25 mouse cellular contexts compared by ENCODE assay signal in the genomic region with DNA sequence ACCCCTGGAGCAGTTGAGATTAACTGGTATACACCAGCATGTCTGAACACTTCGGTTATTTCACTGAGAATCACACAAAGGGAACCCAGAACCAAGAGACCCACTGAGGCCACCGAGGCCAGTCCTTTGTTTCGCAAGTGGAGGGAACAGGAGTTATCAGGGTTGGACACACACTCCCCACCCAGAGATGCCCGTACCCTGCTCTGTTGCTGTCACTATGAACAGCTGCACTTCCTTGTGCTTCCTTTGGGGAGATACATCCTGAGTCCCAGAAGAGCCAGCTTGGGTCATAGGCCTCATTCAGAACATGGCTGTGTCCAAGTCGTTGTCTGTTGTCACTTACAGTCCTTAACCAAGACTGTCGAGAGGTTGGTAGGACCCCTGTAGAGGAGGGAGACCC. TPM values are rescaled to one million over a fixed set of nuclear protein-coding genes. Genes with fewer than 3 reads are reported as not detected.
DNase-seq lines count a peak whose midpoint lies in the region; ATAC-seq and TF ChIP-seq lines count a peak whose summit lies in the region.
"Had no signal": no experiment of that assay in that cellular context is flagged by ENCODE, and none has a peak within 500 bp of the region (broad histone marks: within the 10 kb centered on the region; RNA-seq: fewer than 3 reads in every experiment).

No protein-coding gene starts in this region.

- H3K4me3 ChIP-seq in liver, embryonic 11.5 days (ENCODE audit: low read depth, low read length), result no peak overlapping the region
- no peak overlapping the region for H3K4me3 ChIP-seq in liver, postnatal 0 days (ENCODE audit: low read depth, low read length)
- no peak overlapping the region for H3K4me3 ChIP-seq in liver, embryonic 13.5 days (replicated peaks)
- H3K4me3 ChIP-seq: embryonic facial prominence, embryonic 10.5 days; embryonic facial prominence, embryonic 12.5 days; forebrain, embryonic 13.5 days; forebrain, embryonic 15.5 days had no signal

- no peak overlapping the region for H3K4me2 ChIP-seq in liver, embryonic 11.5 days
- H3K4me2 ChIP-seq in liver, postnatal 0 days (ENCODE audit: low read depth, low read length), result no peak overlapping the region
- no peak overlapping the region for H3K4me2 ChIP-seq in liver, embryonic 13.5 days
- H3K4me2 ChIP-seq: embryonic facial prominence, embryonic 12.5 days; forebrain, embryonic 13.5 days; forebrain, embryonic 15.5 days had no signal

- no peaks in the 10 kb centered on the region for H3K27me3 ChIP-seq in liver, embryonic 11.5 days (replicated peaks; ENCODE audit: control insufficient read depth, insufficient read depth, low read length)
- no peaks in the 10 kb centered on the region for H3K27me3 ChIP-seq in liver, postnatal 0 days (ENCODE audit: insufficient read depth, low read length)
- H3K27me3 ChIP-seq in liver, embryonic 13.5 days, result no peaks in the 10 kb centered on the region
- H3K27me3 ChIP-seq: CH12.LX; embryonic facial prominence, embryonic 12.5 days; forebrain, embryonic 13.5 days; forebrain, embryonic 15.5 days; Patski had no signal

- 57% methylated on average over 6 of the region's 6 CpGs for WGBS in liver, embryonic 11.5 days
- WGBS in liver, postnatal 0 days (ENCODE audit: insufficient replicate concordance), result 54% methylated on average over 6 of the region's 6 CpGs
- WGBS in liver, embryonic 13.5 days (ENCODE audit: insufficient replicate concordance), result 40% methylated on average over 6 of the region's 6 CpGs

- no peak for TF ChIP-seq EP300 in liver, postnatal 0 days (IDR thresholded peaks at IDR 0.05; ENCODE audit: low read depth)

- DNase-seq in liver, embryonic 11.5 days (ENCODE audit: low spot score), result no peak
- no peak for DNase-seq in liver, postnatal 0 days
- peak; percentile 3 for DNase-seq in thymus, postnatal 14 days
- no peak for DNase-seq in thymus, postnatal 0 days (ENCODE audit: low spot score)
- DNase-seq in liver, embryonic 13.5 days, result no peak
- no peak for DNase-seq in urinary bladder, postnatal 25 days (ENCODE audit: low spot score)
- DNase-seq: adrenal gland, adult 8-10 months; adrenal gland, postnatal 14 days; adrenal gland, postnatal 36 days; B cell, adult 2 months; cerebellum, adult 11-12 months; cerebellum, adult 2 months; cerebellum, adult 9-10 months; cerebellum, postnatal 10 days; cerebellum, postnatal 25 days had no signal

- H3K27ac ChIP-seq in liver, embryonic 11.5 days (ENCODE audit: low read depth, low read length), result no peak overlapping the region
- no peak overlapping the region for H3K27ac ChIP-seq in liver, postnatal 0 days (ENCODE audit: low read depth)
- no peak overlapping the region for H3K27ac ChIP-seq in liver, embryonic 13.5 days
- H3K27ac ChIP-seq: embryonic facial prominence, embryonic 10.5 days; embryonic facial prominence, embryonic 12.5 days; forebrain, embryonic 13.5 days; forebrain, embryonic 15.5 days had no signal

- H3K9me3 ChIP-seq in liver, embryonic 11.5 days (ENCODE audit: control insufficient read depth, low read length), result no peaks in the 10 kb centered on the region
- no peaks in the 10 kb centered on the region for H3K9me3 ChIP-seq in liver, postnatal 0 days (ENCODE audit: low read length)
- H3K9me3 ChIP-seq in liver, embryonic 13.5 days (replicated peaks), result no peaks in the 10 kb centered on the region
- H3K9me3 ChIP-seq: embryonic facial prominence, embryonic 10.5 days; embryonic facial prominence, embryonic 12.5 days; forebrain, embryonic 13.5 days; forebrain, embryonic 15.5 days; G1E had no signal

- H3K9ac ChIP-seq in liver, embryonic 11.5 days (ENCODE audit: low read depth, low read length), result 0 out of 2 replicates have a peak overlapping the region, but pooled peaks have one; percentile 16
- H3K9ac ChIP-seq in liver, postnatal 0 days (replicated peaks), result no peak overlapping the region
- no peak overlapping the region for H3K9ac ChIP-seq in liver, embryonic 13.5 days
- H3K9ac ChIP-seq: embryonic facial prominence, embryonic 12.5 days; forebrain, embryonic 13.5 days; forebrain, embryonic 15.5 days had no signal

- TF ChIP-seq CTCF in liver, postnatal 0 days (IDR thresholded peaks at IDR 0.05; ENCODE audit: low read depth), result no peak

- H3K4me1 ChIP-seq in liver, embryonic 11.5 days (replicated peaks; ENCODE audit: control insufficient read depth, insufficient read depth, low read length), result no peaks in the 10 kb centered on the region
- H3K4me1 ChIP-seq in liver, postnatal 0 days (ENCODE audit: insufficient read depth), result no peaks in the 10 kb centered on the region
- H3K4me1 ChIP-seq in liver, embryonic 13.5 days (replicated peaks), result peaks cover 36% of the 10 kb centered on the region
- H3K4me1 ChIP-seq: embryonic facial prominence, embryonic 10.5 days; embryonic facial prominence, embryonic 12.5 days; forebrain, embryonic 13.5 days; forebrain, embryonic 15.5 days had no signal

- ATAC-seq in liver, embryonic 11.5 days (replicated peaks; ENCODE audit: low FRiP score), result 0 out of 2 replicates have a peak, but pooled peaks have one; percentile 41
- ATAC-seq in liver, postnatal 0 days, result no peak
- peak; percentile 61; the same call in 1 of the 2 replicates for ATAC-seq in liver, embryonic 13.5 days (ENCODE audit: low read depth)
- ATAC-seq: activated CD4-positive, CD25-positive, alpha-beta regulatory T cell, adult 4 months; CD4-positive, CD25-positive, alpha-beta regulatory T cell, adult 4 months; forebrain, embryonic 13.5 days; forebrain, embryonic 15.5 days; Patski had no signal

- H3K36me3 ChIP-seq in liver, embryonic 11.5 days (ENCODE audit: control insufficient read depth, insufficient read depth, low read length), result no peaks in the 10 kb centered on the region
- no peaks in the 10 kb centered on the region for H3K36me3 ChIP-seq in liver, postnatal 0 days (replicated peaks; ENCODE audit: insufficient read depth, low read length)
- H3K36me3 ChIP-seq in liver, embryonic 13.5 days, result 0 out of 2 replicates have a peak, but pooled peaks cover 6% of the 10 kb centered on the region
- H3K36me3 ChIP-seq: forebrain, embryonic 15.5 days had no signal

RNA-seq across cellular contexts. Expression of a gene that starts 6.3 kb away (rescaled TPM):
- polyA plus RNA-seq in liver, embryonic 11.5 days (2014; fragmentation: Nextera tagmentation; extraction: Ambion mirVana), result 18.8 and 20.3 TPM in 2 replicates
- polyA plus RNA-seq in liver, postnatal 0 days (2015; fragmentation: Nextera tagmentation; extraction: Ambion mirVana), result 8.7 and 9.2 TPM in 2 replicates
- 890 and 915 TPM in 2 replicates for polyA plus RNA-seq in thymus, postnatal 0 days (2015; fragmentation: Nextera tagmentation; extraction: Ambion mirVana)
- 10.9 and 12.4 TPM in 2 replicates for polyA plus RNA-seq in liver, embryonic 13.5 days (2015; fragmentation: Nextera tagmentation; extraction: Ambion mirVana)

RNA-seq across cellular contexts. Expression of a gene that starts 14.2 kb away (rescaled TPM):
- polyA plus RNA-seq in liver, embryonic 11.5 days (2014; fragmentation: Nextera tagmentation; extraction: Ambion mirVana), result 43.8 and 43.9 TPM in 2 replicates
- 17.2 and 18.6 TPM in 2 replicates for polyA plus RNA-seq in liver, postnatal 0 days (2015; fragmentation: Nextera tagmentation; extraction: Ambion mirVana)
- 39.4 and 43.3 TPM in 2 replicates for polyA plus RNA-seq in thymus, postnatal 0 days (2015; fragmentation: Nextera tagmentation; extraction: Ambion mirVana)
- polyA plus RNA-seq in liver, embryonic 13.5 days (2015; fragmentation: Nextera tagmentation; extraction: Ambion mirVana), result 19.7 and 21.6 TPM in 2 replicates

RNA-seq across cellular contexts. Expression of a gene that starts 33.5 kb away (rescaled TPM):
- polyA plus RNA-seq in liver, embryonic 11.5 days (2014; fragmentation: Nextera tagmentation; extraction: Ambion mirVana), result 3.6 and 4.0 TPM in 2 replicates
- 1.4 and 1.5 TPM in 2 replicates for polyA plus RNA-seq in liver, postnatal 0 days (2015; fragmentation: Nextera tagmentation; extraction: Ambion mirVana)
- polyA plus RNA-seq in thymus, postnatal 0 days (2015; fragmentation: Nextera tagmentation; extraction: Ambion mirVana), result 5.1 and 6.7 TPM in 2 replicates
- polyA plus RNA-seq in liver, embryonic 13.5 days (2015; fragmentation: Nextera tagmentation; extraction: Ambion mirVana), result 2.6 and 3.0 TPM in 2 replicates

RNA-seq across cellular contexts. Expression of a gene that starts 51.7 kb away (rescaled TPM):
- polyA plus RNA-seq in liver, embryonic 11.5 days (2014; fragmentation: Nextera tagmentation; extraction: Ambion mirVana), result 0.13 TPM in 1 of 2 replicates, not detected in the other
- polyA plus RNA-seq in liver, postnatal 0 days (2015; fragmentation: Nextera tagmentation; extraction: Ambion mirVana), result 8.7 and 9.1 TPM in 2 replicates
- 0.13 and 0.22 TPM in 2 replicates for polyA plus RNA-seq in thymus, postnatal 0 days (2015; fragmentation: Nextera tagmentation; extraction: Ambion mirVana)
- polyA plus RNA-seq in liver, embryonic 13.5 days (2015; fragmentation: Nextera tagmentation; extraction: Ambion mirVana), result 0.14 and 0.23 TPM in 2 replicates
- polyA plus RNA-seq: embryonic facial prominence, embryonic 10.5 days; embryonic facial prominence, embryonic 12.5 days; forebrain, embryonic 11.5 days; forebrain, embryonic 13.5 days; forebrain, embryonic 15.5 days; G1E; Patski had no signal

Comparison
In these comparisons a context has a peak if more than half of its experiments do, and no peak if none do; other contexts are left out.
1. RNA of a gene that starts 6.3 kb away (polyA plus RNA-seq): 890 to 915 TPM in thymus, postnatal 0 days; 18.8 to 20.3 TPM in liver, embryonic 11.5 days, 10.9 to 12.4 TPM in liver, embryonic 13.5 days and 8.7 to 9.2 TPM in liver, postnatal 0 days; every median in the first group is over 10 times any median in the second.